Mouse (Mus musculus): ENCODE data around the gene Ptpn3.

- TF ChIP-seq MAFK (IDR thresholded peaks at IDR 0.05; ENCODE audit: insufficient replicate concordance, low read length) (no peak), BHLHE40 (IDR thresholded peaks at IDR 0.05; ENCODE audit: low read depth, low read length) (0 out of 2 replicates have a peak, but pooled peaks have one; percentile 10), CTCF (conservative IDR thresholded peaks at IDR 0.05 in 1 of 2, IDR thresholded peaks at IDR 0.05 in 1 of 2; ENCODE audit: low read depth in 2 of 2, low read length in 2 of 2) (no peak), MYC (IDR thresholded peaks at IDR 0.05; ENCODE audit: low read depth, low read length) (no peak), SIN3A (IDR thresholded peaks at IDR 0.05; ENCODE audit: low read length) (no peak), POLR2A (IDR thresholded peaks at IDR 0.05; ENCODE audit: low read depth, low read length) (no peak), ZNF384 (IDR thresholded peaks at IDR 0.05; ENCODE audit: low read depth, low read length) (peak; percentile 73), ELF1 (IDR thresholded peaks at IDR 0.05; ENCODE audit: low read depth, low read length) (no peak), ZMIZ1 (IDR thresholded peaks at IDR 0.05; ENCODE audit: low read depth, low read length) (no peak), MAX (IDR thresholded peaks at IDR 0.05; ENCODE audit: low read length) (no peak), TCF12 (IDR thresholded peaks at IDR 0.05; ENCODE audit: low read depth, low read length) (no peak), EP300 (IDR thresholded peaks at IDR 0.05; ENCODE audit: low read length) (peak; percentile 67), TBP (conservative IDR thresholded peaks at IDR 0.05; ENCODE audit: low read depth, low read length) (no peak), SMC3 (IDR thresholded peaks at IDR 0.05; ENCODE audit: low read depth, low read length) (no peak)
These were observed 111.8 kb downstream of the Ptpn3 start for GRCm38 (mm10) chr4:57189881-57190280.
